Mouse (Mus musculus) ES-Bruce4 (cell line): ENCODE results near the gene Cstf3. TPM values are rescaled to one million over a fixed set of nuclear protein-coding genes. Genes with fewer than 3 reads are reported as not detected.
"Not testable (repeated sequence)": the region's sequence is repeated elsewhere in the genome, so short reads cannot be mapped to it uniquely, and the experiment has no call there.

Source experiments
- H3K27ac ChIP-seq: 2 replicates; pipeline ENCODE4 v1.5.1; 2012; ENCODE audit warnings: low read length, inconsistent platforms; ENCODE audit not compliant: insufficient read depth
- H3K27me3 ChIP-seq: 2 replicates; pipeline ENCODE4 v1.6.1; 2012; ENCODE audit warnings: mild to moderate bottlenecking, low read length, inconsistent platforms; ENCODE audit not compliant: control insufficient read depth, poor library complexity, insufficient read depth, severe bottlenecking
- H3K36me3 ChIP-seq: 2 replicates; pipeline ENCODE4 v1.6.1; 2012; ENCODE audit warnings: inconsistent platforms, mild to moderate bottlenecking, low read length, moderate library complexity; ENCODE audit not compliant: control insufficient read depth, poor library complexity, insufficient read depth, severe bottlenecking
- H3K4me1 ChIP-seq: one replicate; pipeline ENCODE4 v1.8.1; 2011; ENCODE audit warnings: low read length; ENCODE audit not compliant: control insufficient read depth, insufficient read depth
- H3K4me3 ChIP-seq: 2 replicates; pipeline ENCODE4 v1.5.1; 2011; ENCODE audit warnings: low read depth, mild to moderate bottlenecking, low read length
- H3K9ac ChIP-seq: 2 replicates; pipeline ENCODE4 v1.6.1; 2012; ENCODE audit warnings: low read depth, mild to moderate bottlenecking, inconsistent platforms; ENCODE audit not compliant: poor library complexity, severe bottlenecking
- H3K9me3 ChIP-seq: replicated peaks from 2 replicates; pipeline ENCODE4 v1.6.1; 2012; ENCODE audit warnings: mild to moderate bottlenecking, low read length, inconsistent platforms; ENCODE audit not compliant: control insufficient read depth, poor library complexity, insufficient read depth, severe bottlenecking
- CTCF ChIP-seq: IDR thresholded peaks from one replicate; pipeline ENCODE4 v1.8.1; 2011; ENCODE audit warnings: low read depth, low read length
- EP300 ChIP-seq: IDR thresholded peaks from 2 replicates; pipeline ENCODE4 v1.6.1; 2011; ENCODE audit warnings: low read depth, low read length; ENCODE audit not compliant: insufficient read depth
- POLR2A ChIP-seq: IDR thresholded peaks from one replicate; pipeline ENCODE4 v1.8.1; 2011; ENCODE audit warnings: low read length; ENCODE audit not compliant: insufficient read depth
- polyA plus RNA-seq: library from polyadenylated mRNA; stranded (reverse); fragments of >200 nt; gene quantifications from 2 replicates; pipeline ENCODE4 v1.2.4, GENCODE M21; 2011; ENCODE audit warnings: low read depth; ENCODE audit not compliant: missing spikeins, insufficient read depth, insufficient read length

Cstf3 gene
- 78.4 and 85.7 TPM in 2 replicates for polyA plus RNA-seq

GRCm38 (mm10) chr2:104590068-104590828, at the start of gene Cstf3:
Cstf3 (plus strand) TSS chr2:104590523.
- TF ChIP-seq CTCF (no peak), EP300 (no peak), POLR2A (peak; percentile 52)
- Histone ChIP-seq H3K9ac (peak within 1 kb of the TSS; percentile 92), H3K4me3 (peak within 1 kb of the TSS; percentile 94), H3K27me3 (no peaks in the 10 kb centered on the region), H3K36me3 (peaks cover 15% of the 10 kb centered on the region), H3K4me1 (peaks cover 7% of the 10 kb centered on the region), H3K27ac (peak within 1 kb of the TSS; percentile 95), H3K9me3 (no peaks in the 10 kb centered on the region)

GRCm38 (mm10) chr2:104556711-104557110, 33.6 kb upstream of the Cstf3 start:
- not testable (repeated sequence) for H3K27ac ChIP-seq, H3K27me3 ChIP-seq, H3K36me3 ChIP-seq, H3K4me1 ChIP-seq, H3K9me3 ChIP-seq
- H3K4me3 ChIP-seq, result peak overlapping the region; percentile 50
- peak overlapping the region; percentile 17 for H3K9ac ChIP-seq

GRCm38 (mm10) chr2:104557722-104558121, 32.6 kb upstream of the Cstf3 start:
- Histone ChIP-seq H3K27me3 (no peaks in the 10 kb centered on the region), H3K9me3 (no peaks in the 10 kb centered on the region), H3K27ac (no peak overlapping the region), H3K4me3 (no peak overlapping the region), H3K9ac (no peak overlapping the region), H3K36me3 (0 out of 2 replicates have a peak, but pooled peaks cover 3% of the 10 kb centered on the region), H3K4me1 (no peaks in the 10 kb centered on the region)
- TF ChIP-seq CTCF, result no peak
- TF ChIP-seq EP300, result no peak
- no peak for TF ChIP-seq POLR2A

GRCm38 (mm10) chr2:104558326-104558725, 32.0 kb upstream of the Cstf3 start:
- TF ChIP-seq EP300, result no peak
- no peak for TF ChIP-seq POLR2A
- no peak for TF ChIP-seq CTCF
- Histone ChIP-seq H3K27ac (no peak overlapping the region), H3K4me3 (no peak overlapping the region), H3K9ac (no peak overlapping the region), H3K4me1 (no peaks in the 10 kb centered on the region), H3K9me3 (no peaks in the 10 kb centered on the region), H3K36me3 (0 out of 2 replicates have a peak, but pooled peaks cover 3% of the 10 kb centered on the region), H3K27me3 (no peaks in the 10 kb centered on the region)

- peak overlapping the region; percentile 80 for H3K4me3 ChIP-seq
- H3K27me3 ChIP-seq, result no peaks in the 10 kb centered on the region
- H3K4me1 ChIP-seq, result no peaks in the 10 kb centered on the region
- H3K27ac ChIP-seq, result no peak overlapping the region
- TF ChIP-seq CTCF (no peak), EP300 (no peak)
- peak overlapping the region; percentile 90 for H3K9ac ChIP-seq
- peaks cover 4% of the 10 kb centered on the region; the same call in 1 of the 2 replicates for H3K36me3 ChIP-seq
- no peaks in the 10 kb centered on the region for H3K9me3 ChIP-seq
Observed at GRCm38 (mm10) chr2:104558938-104559337, 31.4 kb upstream of the Cstf3 start.

GRCm38 (mm10) chr2:104559591-104560380, 30.5 kb upstream of the Cstf3 start:
- H3K9ac ChIP-seq, result peak overlapping the region; percentile 90
- no peak for TF ChIP-seq CTCF
- no peak for TF ChIP-seq POLR2A
- no peak for TF ChIP-seq EP300
- no peak overlapping the region for H3K27ac ChIP-seq
- H3K4me3 ChIP-seq, result peak overlapping the region; percentile 80
- H3K4me1 ChIP-seq, result no peaks in the 10 kb centered on the region
- H3K9me3 ChIP-seq, result no peaks in the 10 kb centered on the region
- no peaks in the 10 kb centered on the region for H3K27me3 ChIP-seq
- peaks cover 10% of the 10 kb centered on the region for H3K36me3 ChIP-seq
